Mouse (Mus musculus) spleen, adult 12 weeks (tissue): ENCODE measurements around the gene Ska2.

ENCODE experiments used
- DNase-seq: peaks from one replicate; pipeline ENCODE4 v3.0.0; 2022; ENCODE audit warnings: low spot score

Ska2 gene

DNA sequence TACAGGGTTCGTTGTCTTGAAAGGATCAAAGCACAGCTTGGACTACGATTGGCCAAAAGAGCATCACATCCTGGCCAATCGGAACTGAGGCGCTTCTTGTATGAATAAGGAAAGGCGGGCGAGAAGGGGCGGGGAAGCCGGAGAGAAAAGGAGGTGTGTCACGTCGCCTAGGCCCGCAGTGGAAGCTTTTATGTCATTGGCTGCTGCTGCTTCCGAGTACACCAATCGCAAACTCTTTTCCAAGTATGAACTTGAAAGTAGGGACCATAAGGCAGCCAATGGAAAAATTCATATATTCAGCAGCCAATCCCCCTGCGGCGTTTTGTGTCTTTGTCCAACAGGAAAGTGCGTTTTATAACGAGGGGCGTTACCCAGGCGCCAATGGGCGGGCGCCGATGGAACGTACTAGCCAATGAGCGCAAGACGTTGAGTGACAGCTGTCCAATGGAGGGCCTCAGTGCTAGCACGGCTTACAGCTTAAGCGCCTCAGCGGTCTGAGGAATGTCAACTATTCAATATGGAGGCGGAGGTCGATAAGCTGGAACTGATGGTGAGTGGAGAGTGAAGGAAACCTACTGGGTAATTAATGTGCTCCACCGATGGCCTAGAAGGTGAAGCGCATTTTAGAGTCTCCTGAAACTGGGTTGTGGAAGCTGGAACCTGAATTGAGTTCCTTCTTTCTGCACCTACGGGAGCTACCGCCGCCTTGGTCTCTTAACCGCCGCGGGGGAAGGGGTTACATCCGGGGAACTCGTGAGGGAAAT, at the start of gene Ska2:
Ska2 (plus strand) TSS at position 480 of the 764 bp plus-strand sequence.
- peak; percentile 95 for DNase-seq

DNA sequence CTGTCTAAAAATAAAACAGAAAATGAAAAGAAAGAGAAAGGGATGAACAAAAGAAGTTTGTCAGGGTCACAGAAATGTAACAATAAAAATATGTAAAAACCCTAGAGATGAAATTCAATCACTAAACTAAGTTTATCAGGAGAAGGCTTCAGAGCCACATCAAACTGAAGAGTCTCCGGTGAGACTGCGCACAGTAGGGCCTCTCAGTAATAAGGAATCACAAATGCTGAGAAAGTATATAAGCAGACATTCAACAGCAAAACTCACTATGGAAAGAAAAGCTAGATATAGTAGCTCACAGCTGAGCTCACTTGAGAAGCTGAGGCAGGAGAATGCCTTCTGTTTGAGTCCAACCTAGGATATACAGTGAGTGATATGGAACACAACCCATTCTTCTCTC, 48.6 kb upstream of the Ska2 start:
- DNase-seq, result no peak

DNA sequence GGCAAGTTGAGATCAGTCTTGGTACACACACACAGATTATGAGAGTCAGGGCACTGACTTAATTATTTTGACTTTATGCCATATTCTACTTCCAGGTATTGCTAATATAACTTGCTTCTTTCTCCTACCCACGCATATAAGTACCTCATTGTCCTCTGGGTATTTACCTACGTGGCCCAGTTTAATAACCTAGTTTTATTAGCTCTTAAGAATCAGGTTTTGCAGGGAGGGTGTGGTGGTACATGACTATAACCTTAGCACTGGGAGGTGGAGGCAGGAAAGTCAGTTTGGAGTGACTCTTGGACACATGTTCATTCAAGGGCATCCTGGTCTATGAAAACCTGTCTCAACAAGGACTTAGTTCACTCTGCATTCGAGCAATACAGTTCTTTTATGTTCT, 46.9 kb upstream of the Ska2 start:
- no peak for DNase-seq

DNA sequence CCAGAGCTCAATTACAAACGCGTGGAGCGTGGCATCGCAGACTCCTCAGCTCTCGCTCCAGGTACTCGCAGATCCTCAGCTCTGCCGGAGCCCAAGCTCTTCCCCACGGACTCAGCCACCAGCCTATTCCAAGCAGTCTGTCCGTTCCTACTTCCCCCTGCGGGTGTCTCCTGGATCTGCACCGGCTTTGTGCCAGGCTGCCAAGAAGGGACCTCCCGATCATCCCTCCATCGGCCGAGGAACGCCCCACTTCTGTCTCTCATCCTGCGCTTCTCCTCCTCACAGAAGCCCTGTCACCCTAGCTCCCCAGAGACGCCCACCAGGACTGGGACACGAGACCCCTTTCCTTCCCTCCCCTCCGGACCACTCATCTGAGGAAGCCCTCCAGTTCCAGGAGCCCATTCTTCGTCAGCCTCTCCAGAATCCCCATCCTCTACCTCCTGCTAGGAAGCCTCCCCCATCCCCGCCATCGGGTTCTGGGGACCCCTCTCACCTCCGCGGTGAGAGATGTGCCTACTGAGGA, 35.6 kb upstream of the Ska2 start:
- peak; percentile 46 for DNase-seq

DNA sequence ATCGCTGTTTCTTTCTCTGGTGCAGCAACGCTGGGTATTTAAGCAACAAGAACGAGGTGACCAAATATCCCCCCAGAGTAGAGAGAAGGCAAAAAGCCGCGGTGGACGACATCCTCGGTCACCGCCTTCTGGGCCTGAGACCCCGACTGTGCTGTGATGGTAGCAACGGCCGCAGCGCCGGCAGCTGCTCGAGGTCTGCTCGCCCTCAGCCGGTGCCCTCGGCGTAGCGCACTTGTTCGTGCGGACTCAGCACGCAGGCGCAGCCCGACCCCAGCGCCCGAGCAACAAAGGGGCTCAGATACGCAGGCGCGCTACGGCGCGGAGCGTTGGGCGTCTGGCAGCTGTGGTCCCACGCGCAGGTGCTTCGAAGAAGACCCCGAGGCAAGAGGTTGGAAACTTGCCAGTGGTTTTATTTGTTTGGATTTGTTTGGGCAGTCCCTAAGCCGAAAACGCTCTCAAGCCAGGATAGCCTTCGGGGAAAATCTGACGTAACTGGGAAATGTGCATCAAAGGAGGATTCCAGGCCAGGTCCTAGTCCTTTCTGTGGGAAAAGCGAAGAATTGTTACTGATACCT, 35.1 kb upstream of the Ska2 start, which contains the start of gene Gdpd1:
Gdpd1 (minus strand) TSS at position 197 of the 575 bp plus-strand sequence.
- DNase-seq, result peak; percentile 75

DNA sequence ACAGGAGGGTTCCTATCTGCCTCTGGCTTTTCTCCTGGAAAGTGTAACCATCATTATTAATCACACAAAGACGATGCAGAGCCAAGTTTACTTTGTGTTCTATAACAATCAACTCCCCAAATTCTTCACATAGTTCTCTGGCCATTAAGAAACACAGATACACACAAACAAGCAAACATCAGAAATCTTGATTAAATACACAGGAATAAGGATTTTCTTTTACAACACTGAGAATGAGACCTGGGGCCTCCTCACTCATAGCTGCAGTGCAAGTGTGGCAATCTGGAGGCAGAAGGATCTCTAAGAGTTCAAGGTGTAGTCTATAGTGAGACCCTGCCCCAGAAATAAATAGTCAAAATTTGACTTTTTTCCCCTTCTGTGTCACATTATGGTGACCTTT, 25.3 kb upstream of the Ska2 start:
- DNase-seq, result no peak

DNA sequence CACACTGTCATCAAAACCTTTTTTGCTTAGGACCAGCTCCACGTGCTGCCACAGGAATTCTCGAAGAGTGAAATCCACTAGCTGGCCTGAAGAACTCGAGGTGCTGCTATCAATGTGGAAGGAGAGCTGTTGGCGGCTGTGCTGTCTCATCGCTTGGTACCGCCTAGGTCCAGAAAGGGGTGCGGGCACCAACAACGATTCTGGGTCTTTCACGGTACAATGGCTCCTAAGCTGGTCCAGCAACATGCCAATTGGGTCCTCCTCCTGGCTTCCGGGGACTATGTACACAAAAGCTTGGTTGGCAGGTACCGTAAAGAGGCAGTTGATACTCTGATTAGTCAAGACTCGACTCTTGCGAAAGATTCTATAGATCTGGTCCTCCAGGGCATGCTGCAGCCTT, 23.6 kb upstream of the Ska2 start:
- no peak for DNase-seq

DNA sequence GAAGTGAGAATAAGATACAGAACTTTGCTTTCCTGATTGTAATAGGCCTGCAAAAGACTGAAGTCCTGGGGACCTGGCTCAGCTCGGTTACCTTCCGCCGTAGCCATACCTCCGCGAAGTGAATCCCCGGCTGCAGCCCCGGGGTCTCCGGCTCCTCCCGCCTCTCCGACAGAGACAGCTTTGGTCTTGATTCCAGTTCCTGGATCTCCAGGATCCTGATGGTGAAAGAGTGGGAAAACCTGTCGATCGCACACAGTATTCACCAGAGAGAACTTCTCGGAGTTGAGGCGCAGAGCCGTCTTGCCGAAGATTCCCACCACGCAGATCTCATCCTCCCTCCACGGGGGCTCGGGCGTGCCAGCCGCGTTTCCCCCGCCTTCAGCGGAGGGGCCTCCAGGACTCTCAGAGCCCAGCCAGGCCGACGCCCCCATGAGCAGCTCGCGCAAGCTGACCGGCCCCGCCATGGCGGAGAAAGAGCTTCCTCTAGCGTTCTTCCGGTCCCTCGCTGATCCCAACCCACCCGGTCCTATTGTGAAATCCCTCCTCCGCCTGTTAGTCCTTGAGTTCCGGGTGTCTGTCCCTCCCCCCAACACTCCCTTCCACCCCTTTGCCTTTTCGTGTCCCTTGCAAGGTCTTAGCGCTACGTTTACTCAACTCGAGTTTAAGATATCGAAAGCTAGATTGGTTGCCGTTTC, 22.6 kb upstream of the Ska2 start, which contains the start of gene Smg8:
Smg8 (minus strand) TSS at position 485 of the 695 bp plus-strand sequence.
- DNase-seq, result peak; percentile 65

DNA sequence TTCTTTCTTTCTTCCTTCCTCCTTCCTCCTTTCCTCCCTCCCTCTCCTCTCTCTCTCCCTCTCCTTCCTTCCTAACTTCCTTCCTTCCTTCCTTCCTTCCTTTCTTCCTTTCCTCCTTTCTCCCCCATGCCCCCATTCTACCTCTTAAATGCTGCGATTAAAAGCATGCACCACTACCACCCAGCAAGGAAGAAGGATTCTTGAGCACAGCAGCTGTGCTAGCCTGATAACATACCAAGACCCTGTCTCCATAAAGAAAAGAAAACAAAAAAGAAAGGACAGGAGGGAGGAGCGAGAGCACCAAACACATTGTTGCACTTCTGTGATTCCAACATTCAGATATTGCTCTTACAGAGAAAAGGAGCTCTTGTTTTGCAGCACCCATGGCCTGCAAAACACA, 21.9 kb upstream of the Ska2 start:
- no peak for DNase-seq

DNA sequence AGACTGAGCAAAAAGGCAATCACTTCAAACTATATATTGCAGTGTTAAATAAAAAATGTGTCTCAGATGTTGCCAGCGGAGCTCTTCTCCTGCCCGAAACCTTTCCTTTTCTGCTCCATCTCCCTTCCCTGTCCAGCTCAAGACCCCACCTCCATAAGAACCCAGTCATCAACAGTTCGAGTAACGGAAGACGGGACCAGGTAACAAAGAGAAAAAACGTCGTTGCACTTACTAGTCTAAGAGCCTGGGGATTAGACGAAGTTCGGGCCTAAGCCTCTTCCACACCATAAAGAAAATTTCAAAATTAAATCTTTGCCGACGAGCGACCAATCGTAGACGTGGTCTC, 652 bp upstream of the Ska2 start, which contains the start of gene Prr11:
Prr11 (minus strand) TSS at position 300 of the 346 bp plus-strand sequence.
- no peak for DNase-seq

DNA sequence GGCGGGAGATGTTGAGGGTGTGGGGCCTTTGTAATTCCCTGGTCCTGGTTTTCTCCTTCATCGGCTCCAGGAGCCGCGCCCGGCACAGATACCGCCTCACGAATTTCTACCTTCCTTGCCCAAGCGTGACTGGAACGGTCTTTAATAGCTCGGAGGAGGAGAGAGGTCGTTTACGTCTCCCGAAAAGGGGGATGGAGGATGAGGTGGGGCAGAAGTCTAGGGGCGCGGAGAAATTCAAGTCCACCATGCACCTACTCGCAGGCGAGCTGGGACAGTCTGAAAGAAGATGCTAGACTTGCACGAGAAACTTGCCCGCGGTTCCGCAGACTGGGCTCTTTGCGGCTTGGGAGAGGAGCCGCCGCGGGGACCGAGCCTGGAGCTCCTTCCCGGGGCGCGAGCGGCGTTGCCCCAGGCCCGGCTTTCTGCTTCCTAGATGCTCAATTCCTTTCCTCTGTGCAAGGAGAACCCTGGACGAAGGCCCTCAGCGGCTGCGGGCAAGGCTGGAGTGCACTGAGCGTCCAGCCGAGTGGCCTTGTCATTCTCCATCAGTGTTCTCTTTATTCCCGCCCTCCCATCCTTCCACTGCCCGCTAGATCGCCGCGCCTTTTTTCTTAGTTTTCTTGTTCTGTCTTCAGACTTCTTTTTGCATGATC, 611 bp downstream of the Ska2 start:
- peak; percentile 36 for DNase-seq

DNA sequence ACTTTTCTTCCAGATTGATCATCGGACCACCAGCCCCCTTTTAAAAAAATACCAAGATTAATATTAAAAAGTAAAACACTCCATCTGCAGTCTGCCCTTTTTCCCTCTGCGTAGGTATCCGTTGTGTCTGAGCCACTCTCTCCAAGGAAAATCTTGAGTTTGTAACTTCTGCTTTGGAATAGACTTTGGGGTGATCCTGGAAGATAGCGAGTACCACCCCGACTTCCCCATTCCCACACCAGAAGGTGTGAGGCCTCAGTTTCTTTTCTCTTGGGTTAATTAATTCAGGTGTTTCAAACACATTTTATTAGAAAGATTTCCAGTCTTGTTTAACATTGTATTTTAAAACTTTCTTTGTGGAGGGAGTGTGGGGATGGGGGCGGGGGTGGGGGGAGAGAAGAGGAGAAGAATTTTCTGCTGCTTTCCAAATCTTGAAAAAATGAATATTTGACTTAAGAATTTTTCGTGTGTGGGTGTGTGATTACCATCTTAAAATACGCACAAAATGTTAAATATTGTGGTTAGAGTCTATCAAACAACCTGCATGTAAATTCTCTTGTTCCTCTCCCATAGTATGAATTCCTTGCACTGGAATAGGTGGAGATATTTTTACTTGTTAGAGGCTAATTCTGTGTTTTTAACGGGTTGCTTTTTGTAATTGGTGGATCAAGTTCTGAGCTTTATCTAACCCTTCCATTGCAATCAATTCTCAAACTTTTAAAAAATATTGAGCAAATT, 1.3 kb downstream of the Ska2 start:
- DNase-seq, result no peak

DNA sequence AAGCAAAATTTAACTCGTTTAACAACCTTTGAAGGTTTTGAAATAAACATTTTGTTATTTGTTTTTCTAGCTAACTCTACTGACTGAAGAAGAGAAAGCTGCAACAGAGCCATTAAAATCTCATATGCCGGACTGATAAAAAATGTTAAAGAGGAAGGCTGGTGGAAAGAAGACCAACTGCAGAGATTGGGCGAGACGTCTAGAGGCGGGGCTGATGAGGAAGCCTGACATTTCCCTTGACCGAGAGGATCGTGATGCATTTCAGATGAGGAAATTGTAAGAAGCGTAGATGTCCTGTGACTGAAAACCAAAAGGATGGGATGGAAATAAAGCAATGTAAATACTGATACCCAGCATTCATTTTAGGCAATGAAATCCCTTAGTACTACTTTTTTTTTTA, 12.8 kb downstream of the Ska2 start:
- DNase-seq, result no peak

DNA sequence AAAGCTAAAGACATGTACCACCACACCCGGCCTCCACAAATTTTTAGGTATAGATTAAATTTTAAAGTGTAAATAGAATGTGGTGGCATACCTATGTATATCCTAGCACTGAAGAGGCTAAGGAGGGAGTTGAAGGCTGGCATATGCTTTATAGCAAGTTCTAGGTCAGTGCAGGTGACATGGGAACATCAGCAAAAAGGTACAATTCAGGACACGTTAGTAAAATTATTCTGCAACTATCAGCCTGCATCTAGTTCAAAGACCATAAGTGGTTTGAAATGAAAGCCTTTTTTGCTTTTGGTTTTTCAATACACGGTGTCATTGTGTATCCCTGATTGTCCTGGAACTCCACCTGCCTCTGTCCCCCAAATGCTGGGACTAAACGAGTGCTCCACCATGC, 16.5 kb downstream of the Ska2 start:
- no peak for DNase-seq

DNA sequence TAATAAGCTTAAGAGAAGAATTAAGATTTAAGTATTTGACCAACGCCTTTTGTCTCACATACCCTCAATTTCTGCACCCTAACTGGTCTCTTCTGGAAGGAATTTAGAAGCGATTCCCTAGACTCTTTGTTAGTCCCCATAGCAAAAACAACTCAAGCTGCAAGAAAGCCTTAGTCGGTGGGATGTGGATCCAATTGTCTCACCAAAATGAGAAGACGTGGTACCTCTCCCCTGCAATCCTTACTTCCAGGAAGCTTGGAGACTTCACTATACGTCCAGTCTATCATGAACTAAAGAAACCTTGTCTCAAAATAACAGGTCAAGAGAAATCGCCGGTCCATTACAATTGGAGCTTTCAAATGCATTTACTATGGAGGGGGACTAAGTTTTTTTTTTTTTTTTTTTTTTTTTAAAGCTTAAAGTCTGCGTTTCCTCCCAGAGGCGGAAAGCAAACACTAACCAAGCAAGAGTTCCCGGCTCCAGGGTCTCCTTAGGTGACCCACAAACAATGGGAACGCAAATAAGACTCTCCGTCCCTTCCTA, 17.3 kb downstream of the Ska2 start:
- no peak for DNase-seq

DNA sequence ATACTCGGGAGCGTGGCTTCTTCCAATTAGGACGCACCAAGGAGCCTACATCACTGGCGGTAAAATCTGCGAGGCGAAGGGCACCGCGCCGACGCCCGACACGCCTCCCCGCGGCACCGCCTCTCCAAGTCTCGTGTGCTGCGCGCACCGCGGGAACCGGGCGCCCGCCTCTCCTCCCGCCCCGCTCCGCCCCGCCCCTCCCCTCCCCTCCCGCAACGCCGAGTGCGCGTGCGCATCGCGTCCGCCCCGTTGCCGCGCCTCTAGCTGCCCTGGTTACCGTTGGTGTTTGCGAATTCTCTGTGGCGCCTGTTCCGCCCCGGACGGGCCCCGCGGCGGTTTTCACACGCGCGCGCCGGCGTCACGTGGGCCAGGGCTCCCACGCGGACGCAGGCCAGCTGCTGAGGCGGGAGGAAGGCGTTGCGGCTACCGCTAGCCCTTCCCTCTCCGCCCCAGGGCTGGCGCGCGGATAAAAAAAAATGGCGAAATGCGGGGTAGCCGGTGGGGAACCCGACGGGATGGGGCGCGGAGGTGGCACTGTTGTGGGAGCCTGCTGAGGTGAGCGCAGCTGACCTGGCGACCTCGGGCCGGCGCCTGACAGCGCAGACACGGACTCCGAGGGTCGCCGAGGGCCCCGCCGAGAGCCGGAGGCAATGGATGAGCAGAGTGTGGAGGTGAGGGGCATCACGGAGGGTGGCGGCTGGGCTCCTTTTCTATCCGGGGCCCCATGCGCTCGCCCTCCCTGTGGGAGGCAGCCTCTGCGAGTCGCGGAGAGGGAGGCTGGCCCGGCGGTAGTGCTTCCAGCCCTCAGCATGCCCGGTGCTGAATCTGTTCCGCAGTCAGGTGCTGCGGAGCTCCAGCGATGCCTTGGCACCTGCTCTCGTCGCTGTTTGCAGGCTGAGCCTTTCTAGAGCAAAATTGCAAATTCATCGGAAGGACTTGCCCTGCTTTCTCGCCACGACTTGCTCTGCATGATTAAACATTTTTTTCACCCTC, 18.1 kb downstream of the Ska2 start, which contains the start of gene Trim37:
Trim37 (plus strand) TSS at position 254 of the 993 bp plus-strand sequence.
- DNase-seq, result peak; percentile 84

DNA sequence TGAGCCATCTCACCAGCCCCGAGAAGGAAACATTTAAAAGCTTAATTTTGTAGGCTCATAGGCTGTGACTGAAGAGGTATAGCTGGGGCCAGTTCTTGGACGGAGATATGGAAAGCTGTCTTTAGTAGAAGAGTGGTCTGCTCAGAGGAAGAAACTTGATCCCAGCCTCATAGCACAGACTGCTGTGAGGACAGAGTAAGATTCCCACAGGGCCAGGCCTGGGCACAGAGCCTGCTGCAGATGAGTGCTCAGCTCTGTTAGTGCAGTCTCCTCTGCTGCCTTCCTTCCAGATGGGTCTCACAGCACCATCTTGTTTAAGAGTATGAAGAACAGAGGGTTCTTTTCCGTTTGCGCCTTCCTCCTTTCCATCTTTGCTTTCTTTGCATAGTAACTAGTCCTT, 27.2 kb downstream of the Ska2 start:
- no peak for DNase-seq

DNA sequence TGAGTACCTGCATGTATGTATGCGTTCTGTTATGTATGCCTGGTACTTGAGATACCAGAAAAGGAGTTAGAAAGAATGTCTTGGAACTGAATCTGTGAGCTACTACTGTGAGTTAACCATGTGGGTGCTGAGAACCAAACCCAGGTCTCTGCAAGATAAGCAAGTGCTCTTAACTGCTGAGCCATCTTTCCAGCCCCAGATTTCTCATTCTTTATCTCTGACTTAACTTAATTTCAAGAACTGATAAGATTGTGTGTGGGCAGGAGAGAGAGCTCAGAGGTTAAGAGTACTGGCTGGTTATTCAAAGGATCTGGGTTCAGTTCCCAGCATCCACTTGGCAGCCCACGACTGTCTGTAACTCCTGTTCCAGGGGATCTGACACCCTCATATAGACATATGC, 49.0 kb downstream of the Ska2 start:
- no peak for DNase-seq

DNA sequence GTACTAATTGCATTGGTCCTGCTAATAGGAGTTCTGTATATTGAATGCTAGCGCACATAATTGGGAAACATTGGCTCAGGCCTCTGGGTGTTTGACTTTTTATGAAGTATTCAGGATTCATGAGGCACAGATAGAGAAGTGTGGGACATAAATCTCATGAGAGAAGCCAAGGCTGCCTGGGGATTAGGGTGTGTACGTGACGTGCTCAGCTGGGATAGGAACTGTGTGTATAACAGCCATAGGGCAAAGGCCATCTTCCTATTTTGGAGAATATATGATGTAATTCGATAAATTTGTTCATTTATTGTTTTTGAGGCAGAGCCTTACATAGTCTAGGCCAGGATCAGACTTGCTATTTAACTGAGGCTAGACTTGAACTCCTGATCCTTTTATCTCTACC, 53.7 kb downstream of the Ska2 start:
- no peak for DNase-seq

DNA sequence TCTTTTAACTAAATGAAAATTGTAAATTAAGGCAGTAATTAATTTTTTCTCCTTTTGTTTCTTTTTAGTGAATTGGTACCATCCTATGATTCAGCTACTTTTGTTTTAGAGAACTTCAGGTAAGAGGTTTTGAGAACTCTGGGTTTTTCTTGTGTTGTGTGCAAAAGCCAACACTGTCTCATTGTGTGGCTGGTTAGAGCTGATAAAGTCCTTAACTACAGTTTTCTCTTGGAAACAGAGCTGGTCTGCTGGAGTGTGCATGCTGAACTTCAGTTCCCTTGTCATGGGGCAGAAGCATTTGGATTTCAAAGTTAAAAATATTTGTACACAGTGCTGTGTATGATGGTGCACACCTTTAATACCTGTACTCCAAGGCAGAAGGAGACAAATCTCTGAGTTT, 54.7 kb downstream of the Ska2 start:
- DNase-seq, result no peak
